Mouse (Mus musculus) layer of hippocampus, adult 6 months (tissue): ENCODE results near the gene Sec62. TPM values are rescaled to one million over a fixed set of nuclear protein-coding genes. Genes with fewer than 3 reads are reported as not detected.

Experiments used
- long read RNA-seq, 2 experiments: library from polyadenylated mRNA; unstranded; transcript quantifications; one replicate each; pipeline ENCODE4 v2.0.0; 2019 to 2020
- polyA plus RNA-seq: library from polyadenylated mRNA; unstranded; fragments of <200 nt; fragmentation: Nextera tagmentation; gene quantifications from 2 replicates; pipeline ENCODE4 v1.2.3, GENCODE M21; 2021

The Sec62 gene
- 247 and 276 TPM in 2 replicates for polyA plus RNA-seq
- long read RNA-seq, experiment 1, partial matches to known transcripts: 261 of 268 reads
- long read RNA-seq, experiment 1, other reads (novel, unspliced or antisense): 7 of 268 reads
- long read RNA-seq, experiment 2, transcript Sec62-201 (8 exons, 3,967 nt): major isoform, 44 of 78 reads
- long read RNA-seq, experiment 2, partial matches to known transcripts: 29 of 78 reads
- long read RNA-seq, experiment 2, other reads (novel, unspliced or antisense): 5 of 78 reads

DNA sequence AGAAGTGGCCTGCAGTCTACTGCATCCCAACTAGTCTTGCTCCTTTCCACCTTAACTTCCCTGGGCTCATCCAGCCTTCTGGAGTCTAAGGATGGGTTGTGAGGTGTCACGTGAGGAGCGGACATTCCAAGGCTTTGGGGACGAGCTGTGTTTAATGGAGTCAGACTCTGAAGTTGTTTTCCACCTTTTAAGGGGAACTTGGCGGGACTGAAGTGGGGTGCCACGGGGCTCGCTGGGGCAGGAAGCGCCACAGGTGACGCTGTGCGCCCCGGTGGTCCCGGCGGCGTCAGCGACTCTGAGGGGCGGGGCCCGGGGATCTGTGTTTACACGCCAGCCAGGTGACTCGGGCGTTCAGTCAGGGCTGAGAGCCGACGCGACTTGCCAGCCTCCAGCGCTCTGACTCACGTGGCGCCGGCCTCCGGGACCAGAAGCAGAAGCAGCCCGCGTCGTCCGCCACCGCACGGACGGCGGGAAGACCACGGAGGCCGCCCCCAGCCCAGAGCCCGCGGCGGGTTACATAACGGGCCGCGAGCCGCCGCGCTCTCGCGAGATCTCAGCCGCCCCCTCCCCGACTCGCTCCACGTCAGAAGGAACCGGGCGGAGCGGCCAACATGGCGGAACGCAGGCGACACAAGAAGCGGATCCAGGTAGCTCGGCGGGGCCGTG, at the start of gene Sec62:
TSS of gene Sec62 (plus strand) at position 139 of the 666 bp plus-strand sequence.

DNA sequence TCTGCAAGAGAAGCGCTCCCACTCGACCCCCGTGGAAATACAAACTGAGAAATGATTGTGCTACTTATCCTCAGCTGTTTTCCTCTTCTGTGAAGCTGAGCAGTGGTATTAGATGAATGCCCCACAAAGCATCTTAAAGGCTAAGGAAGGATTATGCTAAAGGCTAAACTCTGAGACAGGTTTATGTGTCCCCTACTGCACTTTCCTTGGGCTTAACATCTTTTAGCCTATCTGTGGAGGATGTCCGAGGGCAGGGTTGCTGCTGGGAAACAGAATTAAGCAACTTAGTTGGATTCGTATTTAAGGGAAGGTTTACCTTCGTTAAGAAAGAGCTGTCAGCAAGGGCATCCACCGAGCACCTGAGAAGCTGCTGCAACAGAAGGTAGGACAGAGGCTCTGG, 46.7 kb upstream of the Sec62 start, which contains the start of gene Samd7:
TSS of gene Samd7 (plus strand) at position 288 of the 400 bp plus-strand sequence.

DNA sequence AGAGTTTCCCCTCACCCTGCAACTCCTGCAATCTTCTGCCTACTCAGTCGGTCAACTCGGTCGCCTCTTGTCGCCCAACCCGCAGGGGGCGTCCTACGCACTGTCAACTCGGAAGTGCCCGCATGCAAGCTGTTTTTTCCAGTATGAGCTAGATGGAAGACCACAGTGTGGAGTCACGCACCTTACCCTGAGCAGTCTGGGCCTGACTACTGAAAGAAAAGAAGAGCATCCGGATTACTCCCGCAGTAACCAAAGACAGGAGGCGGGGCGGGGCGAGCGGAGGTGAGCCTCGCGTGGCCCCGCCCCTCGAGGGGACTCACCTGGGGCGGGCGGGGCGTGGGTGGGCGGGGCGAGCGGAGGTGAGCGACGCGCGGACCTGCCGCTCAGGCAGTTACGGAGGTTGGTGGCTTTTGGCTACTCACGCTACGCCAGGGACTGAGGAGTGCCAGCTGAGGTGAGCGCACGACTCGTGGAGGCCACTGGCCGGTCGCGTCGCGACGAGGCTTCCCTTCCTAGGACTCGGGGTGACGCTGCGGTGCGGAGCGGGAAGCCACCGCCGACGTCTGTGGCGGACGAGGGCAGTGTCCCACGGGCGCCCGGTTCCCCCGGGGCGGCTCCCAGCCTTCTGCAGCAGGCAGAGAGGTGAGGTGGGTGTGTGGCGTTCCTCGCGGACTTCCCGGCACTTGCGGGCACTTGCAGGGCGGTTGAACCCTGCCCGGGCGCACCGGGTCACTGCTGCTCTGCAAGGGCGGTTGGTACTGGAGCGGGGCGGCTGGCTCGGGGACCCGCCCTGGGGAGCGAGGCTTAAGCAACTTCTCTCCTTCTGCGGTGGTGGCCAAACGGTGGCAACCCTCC, 63.2 kb downstream of the Sec62 start, which contains the start of gene Gpr160:
TSS of gene Gpr160 (plus strand) at position 347 of the 855 bp plus-strand sequence.

Other genes with a start within 250 kb of the Sec62 start
- gene Mecom, start 244.9 kb upstream of the Sec62 start, polyA plus RNA-seq: 0.60 and 0.75 TPM in 2 replicates
- 0.73 TPM in 2 replicates for gene Actrt3, start 192.9 kb upstream of the Sec62 start, polyA plus RNA-seq
- 5.8 and 6.7 TPM in 2 replicates for gene Mynn, start 190.8 kb upstream of the Sec62 start, polyA plus RNA-seq
- not detected in 2 replicates for gene Lrriq4, start 148.4 kb upstream of the Sec62 start, polyA plus RNA-seq
- 0.35 and 1.7 TPM in 2 replicates for gene Lrrc34, start 145.0 kb upstream of the Sec62 start, polyA plus RNA-seq
- gene Lrrc31, start 93.0 kb upstream of the Sec62 start, polyA plus RNA-seq: not detected in 2 replicates
- gene Samd7, start 46.6 kb upstream of the Sec62 start, polyA plus RNA-seq: not detected in 2 replicates
- gene Gpr160, start 63.1 kb downstream of the Sec62 start, polyA plus RNA-seq: 1.1 and 1.2 TPM in 2 replicates
- 29.7 and 31.9 TPM in 2 replicates for gene Phc3, start 176.5 kb downstream of the Sec62 start, polyA plus RNA-seq
- gene Prkci, start 202.9 kb downstream of the Sec62 start, polyA plus RNA-seq: 9.3 and 11.7 TPM in 2 replicates